Mouse (Mus musculus) urinary bladder, postnatal 10 days (tissue): Measurements from ENCODE around the gene Rps19.
A peak's percentile ranks its signal among the peaks of the same experiment; 100 is the strongest.

Experiments
- DNase-seq: peaks from one replicate; pipeline ENCODE4 v3.0.0; 2022; ENCODE audit warnings: low spot score

Rps19 gene

DNA sequence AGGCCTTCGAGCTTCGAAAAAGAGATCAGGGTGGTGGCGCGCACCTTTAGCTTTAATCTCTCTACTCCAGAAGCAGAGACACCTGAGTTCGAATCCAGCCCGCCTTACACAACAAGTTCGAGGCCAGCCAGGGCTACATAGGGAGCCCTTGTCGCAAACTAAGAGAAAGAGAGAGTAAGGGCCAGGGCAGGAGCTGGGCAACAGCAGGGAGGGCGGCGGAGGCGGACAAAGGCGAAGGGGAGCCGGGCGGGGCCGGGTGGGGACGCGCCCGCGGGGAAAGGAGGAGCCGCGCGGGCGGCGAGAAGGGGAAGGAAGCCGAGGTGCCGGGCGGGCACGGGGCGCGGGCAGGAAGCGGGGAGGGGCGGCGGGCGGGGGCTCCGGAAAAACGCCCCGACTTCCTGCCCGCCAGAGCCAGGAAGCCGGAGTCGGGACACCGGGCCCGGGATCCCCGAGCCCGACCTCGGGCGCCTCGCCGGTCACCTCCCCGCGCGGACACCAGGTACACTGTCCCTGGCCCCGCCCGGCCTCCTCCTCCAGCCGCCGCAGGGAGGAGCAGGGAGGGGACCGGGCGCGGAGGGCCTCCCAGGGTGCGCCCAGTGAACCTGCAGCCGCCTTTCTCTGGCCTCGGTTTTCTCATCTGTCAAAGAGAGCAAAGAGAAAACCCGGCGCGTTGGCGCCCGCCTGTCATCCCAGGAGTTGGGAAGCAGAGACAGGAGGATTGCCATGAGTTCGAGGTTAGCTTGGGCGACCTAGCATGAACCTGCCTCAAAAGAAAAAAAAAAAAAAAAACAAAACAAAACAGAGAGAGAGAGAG, 18.7 kb downstream of the Rps19 start, which contains the start of gene Arhgef1:
Gene Arhgef1 (plus strand): TSS at position 283 of the 814 bp plus-strand sequence.
- no peak for DNase-seq

DNA sequence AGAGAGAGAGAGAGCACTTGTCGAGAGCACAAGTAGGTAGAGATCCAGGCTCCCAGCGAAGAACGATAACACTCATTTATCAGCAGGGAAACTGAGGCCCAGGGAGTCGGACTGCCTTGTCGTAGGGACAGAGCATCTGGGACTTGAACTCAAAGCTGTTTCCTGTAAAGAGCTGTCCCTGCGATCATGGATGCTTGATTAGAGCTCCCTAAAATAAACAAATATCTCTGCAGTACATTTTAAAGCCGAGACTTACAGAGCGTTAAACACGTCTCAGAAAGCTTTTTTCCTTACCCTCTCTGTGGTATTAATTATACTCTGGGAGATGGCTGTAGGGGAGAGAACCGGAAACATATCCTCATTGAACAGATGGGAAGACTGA, 19.3 kb downstream of the Rps19 start:
- DNase-seq, result no peak

DNA sequence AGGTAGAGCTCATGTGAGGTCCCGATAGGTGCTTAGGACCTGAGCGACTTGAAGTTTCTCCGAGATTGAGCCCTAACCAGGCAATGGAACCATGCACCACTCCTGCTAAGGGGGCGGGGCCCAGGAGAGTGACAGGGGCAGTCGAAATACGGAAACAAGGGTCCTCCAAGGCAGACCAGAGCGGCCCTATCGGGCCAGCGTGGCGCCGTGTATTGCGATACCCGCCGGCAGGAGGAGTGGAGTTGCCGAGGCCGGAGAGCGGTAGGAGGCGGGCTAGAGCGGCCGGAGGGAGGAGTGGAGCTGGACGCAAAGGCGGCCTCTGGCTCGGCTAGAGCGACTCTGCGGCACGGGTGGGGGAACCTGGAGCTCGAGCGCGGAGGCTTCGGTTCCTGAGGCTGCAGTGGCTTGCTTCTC, 19.9 kb downstream of the Rps19 start:
- peak; percentile 86 for DNase-seq

DNA sequence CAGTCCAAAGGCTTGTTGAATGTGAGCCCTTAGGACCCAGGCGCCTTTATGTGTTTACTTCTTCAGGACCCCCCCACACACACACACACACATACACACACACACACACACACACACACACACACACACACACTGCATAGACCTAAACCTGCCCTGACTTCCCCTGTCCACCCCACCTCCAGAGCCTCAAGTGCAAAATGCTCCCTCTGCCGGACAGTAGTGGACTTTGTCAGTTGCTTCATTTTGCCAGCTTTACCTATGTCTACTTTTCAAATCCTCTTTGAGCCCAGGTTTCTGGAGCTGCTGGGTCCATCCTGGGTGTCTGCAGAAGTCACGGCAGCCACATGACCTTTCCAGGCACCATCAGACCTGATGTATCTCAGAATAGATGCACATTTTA, 20.8 kb downstream of the Rps19 start:
- no peak for DNase-seq

DNA sequence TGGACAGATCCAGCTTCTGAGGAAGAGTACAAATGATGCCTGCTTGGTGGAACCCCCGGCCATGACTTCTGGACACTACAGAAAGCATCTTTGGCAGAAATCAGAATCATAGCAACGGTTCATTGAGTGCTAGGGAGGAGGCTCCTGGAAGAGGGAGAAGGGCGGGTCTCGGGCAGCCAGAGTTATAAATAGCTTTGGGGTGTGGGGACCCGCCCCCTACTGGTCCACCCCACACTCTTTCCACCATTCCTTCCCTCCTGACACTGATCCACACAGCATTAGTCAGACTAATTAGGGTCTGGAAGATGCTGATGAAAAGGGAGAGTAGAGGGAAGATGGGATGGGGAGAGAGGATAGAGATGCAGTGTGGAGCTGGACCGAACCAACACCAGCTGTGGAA, 22.4 kb downstream of the Rps19 start:
- no peak for DNase-seq

DNA sequence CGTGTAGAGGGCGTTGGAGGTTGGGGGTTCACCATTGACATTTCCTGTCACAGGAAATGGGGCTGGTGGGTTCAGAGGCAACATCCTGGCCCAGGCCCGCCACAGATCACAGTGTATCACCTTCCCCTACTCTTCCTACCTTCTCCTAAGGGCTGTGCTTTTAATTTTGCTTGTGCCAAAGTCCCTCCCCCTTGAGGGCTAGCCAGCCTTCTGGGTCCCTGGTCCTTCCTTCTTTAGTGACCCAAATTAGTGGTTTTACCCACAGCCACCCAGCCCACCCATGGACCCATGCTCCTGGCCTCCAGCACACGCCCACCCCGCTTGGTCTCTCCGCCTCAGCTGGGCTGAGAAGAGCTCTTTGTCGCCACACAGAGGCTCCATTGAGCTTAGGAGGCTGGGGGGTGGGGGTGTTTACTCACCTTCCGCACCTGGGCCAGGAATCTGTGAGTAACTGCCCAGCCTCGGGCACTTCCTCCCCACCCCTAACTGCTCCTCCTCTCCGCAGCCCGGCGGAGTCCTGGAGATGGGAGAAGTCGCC, 23.1 kb downstream of the Rps19 start:
- no peak for DNase-seq

DNA sequence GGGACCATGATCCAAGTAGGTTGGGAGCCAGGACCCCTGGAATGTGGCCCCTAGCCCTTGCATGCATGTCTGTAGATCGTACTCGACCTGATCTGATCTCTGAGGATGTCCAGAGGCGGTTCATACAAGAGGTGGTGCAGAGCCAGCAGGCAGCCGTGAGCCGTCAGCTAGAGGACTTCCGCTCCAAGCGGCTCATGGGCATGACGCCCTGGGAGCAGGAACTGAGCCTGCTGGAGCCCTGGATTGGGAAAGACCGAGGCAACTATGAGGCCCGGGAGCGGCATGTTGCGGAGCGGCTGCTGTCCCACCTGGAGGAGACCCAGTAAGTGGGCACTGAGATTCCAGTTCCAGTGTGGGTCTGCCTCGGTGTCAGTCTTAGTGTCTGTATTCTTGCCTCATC, 28.3 kb downstream of the Rps19 start:
- DNase-seq, result no peak

DNA sequence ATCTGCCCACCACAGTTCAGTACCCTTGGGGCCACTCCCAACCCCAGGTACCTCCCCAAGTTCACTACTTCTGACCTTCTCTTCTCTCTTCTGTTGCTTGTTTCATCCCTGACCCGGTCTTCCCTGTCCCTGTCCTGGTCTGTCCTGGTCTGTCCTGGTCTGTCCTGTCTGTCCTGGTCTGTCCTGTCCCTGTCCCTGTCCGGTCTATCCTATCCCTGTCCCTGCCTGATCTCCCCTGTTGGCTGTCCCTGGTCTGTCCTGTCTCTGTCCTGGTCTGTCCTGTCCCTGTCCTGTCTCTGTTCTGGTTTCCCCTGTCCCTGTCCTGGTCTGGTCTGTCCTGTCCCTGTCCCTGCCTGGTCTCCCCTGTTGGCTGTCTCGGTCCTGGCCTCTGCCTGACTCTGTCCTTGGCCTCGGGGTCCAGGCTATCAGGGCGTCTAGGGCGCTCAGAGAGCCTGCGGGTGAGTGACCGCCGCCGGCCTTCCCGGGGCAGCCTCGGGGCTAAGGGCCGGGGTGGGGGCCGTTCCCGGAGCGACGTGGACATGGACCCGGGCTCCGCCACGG, 34.7 kb downstream of the Rps19 start:
- no peak for DNase-seq

DNA sequence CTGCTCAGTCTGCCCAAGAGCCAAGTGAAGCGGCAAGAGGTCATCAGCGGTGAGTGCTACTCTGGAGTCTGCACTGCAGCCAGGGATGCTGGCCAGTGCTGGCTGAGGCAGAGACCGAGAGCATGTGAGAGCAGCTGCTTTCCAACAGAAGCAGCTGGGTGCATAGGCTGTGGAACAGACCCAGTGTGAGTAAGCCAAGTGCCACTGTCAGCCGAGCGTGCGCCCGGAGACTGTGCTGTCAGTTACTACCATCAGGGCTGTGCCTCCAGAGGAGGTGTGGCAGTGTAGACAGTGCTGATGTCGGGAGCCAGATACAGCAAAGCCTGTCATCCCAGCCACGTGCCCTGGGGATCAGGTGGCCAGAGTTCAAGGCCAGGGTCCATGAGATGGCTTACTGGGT, 35.6 kb downstream of the Rps19 start:
- DNase-seq, result no peak

DNA sequence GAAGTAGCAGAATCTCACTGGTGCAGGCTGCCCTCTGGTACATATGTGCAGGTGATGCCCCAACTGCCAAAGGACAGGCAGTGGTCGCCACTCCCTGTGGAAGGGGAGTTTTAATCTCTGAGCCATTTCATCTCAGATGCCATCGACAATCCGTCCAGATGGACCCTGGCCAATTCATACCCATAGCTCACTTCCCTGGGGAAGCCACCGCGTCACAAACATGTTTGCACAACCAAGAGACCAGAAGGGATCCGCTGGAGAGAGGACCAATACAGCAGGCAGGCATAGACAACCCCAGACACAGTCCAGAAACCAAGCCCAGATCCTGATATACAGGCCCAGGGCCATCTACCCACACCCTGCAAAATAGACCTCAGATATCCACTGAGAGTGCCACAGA, 46.3 kb downstream of the Rps19 start:
- DNase-seq, result no peak

DNA sequence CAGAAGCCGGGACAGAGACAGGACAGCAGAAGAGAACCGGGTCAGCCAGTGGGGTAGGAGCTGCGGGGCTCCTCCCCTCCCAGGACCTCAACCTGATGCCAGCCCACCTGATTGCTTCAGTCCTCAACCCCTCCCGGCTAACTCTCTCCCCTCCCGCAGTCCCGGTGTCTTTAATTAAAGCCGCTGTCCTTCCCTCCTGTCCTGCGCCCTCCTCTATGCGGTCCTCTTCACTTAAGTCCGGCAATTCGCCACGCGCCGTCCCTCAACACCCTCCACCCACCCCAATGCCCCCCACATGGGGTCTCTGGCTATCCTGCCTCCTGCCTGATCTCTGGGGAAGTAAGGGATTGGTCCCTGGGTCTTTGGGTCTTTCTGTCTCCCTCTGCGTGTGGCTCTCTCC, 47.5 kb downstream of the Rps19 start:
- no peak for DNase-seq
